Mouse (Mus musculus) limb, embryonic 10.5 days (tissue): ENCODE measurements at regions not wholly inside any gene's neighbourhood (a gene's known extent, or its start where the extent isn't known, plus 50 kb on each side); places are given as distances from the start of the nearest gene placed in this dataset.
"Not testable (repeated sequence)": the region's sequence is repeated elsewhere in the genome, so short reads cannot be mapped to it uniquely, and the experiment has no call there.

Source experiments
- DNase-seq: peaks from one replicate; pipeline ENCODE4 v3.0.0-alpha.2; 2017; ENCODE audit warnings: low spot score
- H3K27ac ChIP-seq: fragments of 300-500 bp; sonication (generic); 2 replicates; pipeline ENCODE4 v1.5.1; 2016; ENCODE audit warnings: mild to moderate bottlenecking
- H3K27me3 ChIP-seq: fragments of 300-500 bp; sonication (generic); 2 replicates; pipeline ENCODE4 v1.6.1; 2016; ENCODE audit warnings: low read depth, mild to moderate bottlenecking; ENCODE audit not compliant: poor library complexity, severe bottlenecking
- H3K36me3 ChIP-seq: fragments of 300-500 bp; sonication (generic); 2 replicates; pipeline ENCODE4 v1.6.1; 2016; ENCODE audit warnings: mild to moderate bottlenecking, moderate library complexity
- H3K4me1 ChIP-seq: fragments of 300-500 bp; sonication (generic); 2 replicates; pipeline ENCODE4 v1.6.1; 2016
- H3K4me3 ChIP-seq: fragments of 300-500 bp; sonication (generic); 2 replicates; pipeline ENCODE4 v1.5.1; 2016; ENCODE audit warnings: mild to moderate bottlenecking, moderate library complexity
- H3K9me3 ChIP-seq: fragments of 300-500 bp; sonication (generic); replicated peaks from 2 replicates; pipeline ENCODE4 v1.6.1; 2016; ENCODE audit warnings: mild to moderate bottlenecking
- WGBS: fragments of 180-500 bp; shearing (Covaris S2); methylation state at CpG from one replicate; pipeline ENCODE4 v1.1.7; 2016; 5-methylcytosine and 5-hydroxymethylcytosine counted together

DNA sequence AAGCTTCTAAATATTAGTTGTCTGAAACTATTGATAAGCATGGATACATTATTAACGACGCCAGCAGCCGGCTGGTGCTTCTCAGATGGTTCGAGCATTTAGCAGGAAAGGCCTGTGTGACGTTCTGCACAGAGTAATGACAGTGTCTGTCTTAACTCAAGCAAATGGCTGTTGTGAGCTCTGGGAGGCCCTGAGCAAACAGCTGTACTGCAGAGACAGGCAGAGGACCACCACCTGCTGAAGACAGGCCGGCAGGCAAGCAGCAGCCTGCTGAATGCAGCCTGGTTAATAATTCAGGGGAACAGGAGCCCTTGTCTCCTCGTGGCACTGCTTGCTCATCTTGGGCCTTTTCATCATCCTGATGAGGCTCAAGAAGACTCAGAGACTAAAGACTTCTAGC is 105.8 kb upstream of the Ttc29 start:
- H3K4me3 ChIP-seq, result no peak overlapping the region
- 52% methylated on average over 7 of the region's 7 CpGs for WGBS

DNA sequence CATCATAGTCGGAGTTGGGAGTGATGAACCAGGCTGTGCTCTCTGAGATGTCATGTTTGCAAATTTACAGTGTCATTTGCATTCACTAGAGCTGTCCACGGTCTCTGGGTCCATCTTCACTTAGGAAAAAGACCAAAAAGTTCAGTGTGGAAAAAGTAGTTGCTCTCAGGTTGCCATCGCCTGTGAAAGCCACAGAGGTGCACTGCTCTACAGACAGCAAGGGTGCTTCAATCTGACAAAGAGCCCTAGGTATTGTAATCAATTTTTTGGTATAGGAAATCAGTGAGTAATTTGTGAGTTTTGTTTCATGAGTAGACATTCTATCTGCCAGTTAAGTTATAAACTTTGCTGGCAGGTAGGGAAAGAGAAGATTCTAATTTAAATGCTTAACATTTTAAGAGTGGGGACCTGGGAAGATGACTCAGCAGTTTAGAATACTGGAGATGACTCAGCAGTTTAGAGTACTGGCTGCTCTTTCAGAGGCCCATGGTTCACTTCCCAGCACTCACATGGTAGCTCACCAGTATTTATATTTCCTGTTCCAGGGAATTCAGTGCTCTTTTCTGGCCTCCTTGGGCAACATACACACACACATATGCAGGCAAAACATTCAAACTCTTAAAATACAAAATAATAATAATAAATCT is 103.0 kb upstream of the Ttc29 start:
- no peak for DNase-seq
- Histone ChIP-seq H3K27me3 (no peaks in the 10 kb centered on the region), H3K36me3 (no peaks in the 10 kb centered on the region), H3K4me1 (no peaks in the 10 kb centered on the region), H3K27ac (no peak overlapping the region), H3K9me3 (no peaks in the 10 kb centered on the region), H3K4me3 (no peak overlapping the region)
- 87% methylated on average over 3 of the region's 3 CpGs for WGBS

More for the DNA sequence above, 105.8 kb upstream of the Ttc29 start:
- Histone ChIP-seq H3K4me1 (peaks cover 2% of the 10 kb centered on the region), H3K9me3 (no peaks in the 10 kb centered on the region), H3K27ac (no peak overlapping the region), H3K27me3 (no peaks in the 10 kb centered on the region), H3K36me3 (no peaks in the 10 kb centered on the region)
- DNase-seq, result no peak

DNA sequence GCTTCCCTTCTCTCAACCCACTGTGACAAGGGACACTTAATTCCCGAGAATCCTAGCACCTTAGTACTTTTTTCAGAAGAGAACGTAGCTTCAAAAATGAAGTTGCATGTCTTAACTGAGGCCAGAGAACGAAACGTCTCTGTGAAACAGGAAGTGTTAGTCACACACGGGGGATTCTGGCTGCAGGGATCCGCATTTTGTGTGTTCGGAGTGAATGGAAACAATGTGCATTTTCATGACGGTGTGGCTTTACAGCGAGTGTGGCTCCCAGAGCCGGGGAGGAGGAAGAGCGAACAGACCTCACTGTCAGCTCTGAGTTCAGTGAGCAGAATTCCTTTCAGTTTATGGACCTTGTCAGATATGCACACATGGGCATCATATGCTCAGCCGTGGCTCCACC is 100.0 kb upstream of the Ttc29 start:
- H3K9me3 ChIP-seq, result no peaks in the 10 kb centered on the region
- H3K27me3 ChIP-seq, result no peaks in the 10 kb centered on the region
- no peak overlapping the region for H3K27ac ChIP-seq
- H3K4me1 ChIP-seq, result no peaks in the 10 kb centered on the region
- no peaks in the 10 kb centered on the region for H3K36me3 ChIP-seq
- H3K4me3 ChIP-seq, result no peak overlapping the region
- DNase-seq, result no peak
- WGBS, result 59% methylated on average over 12 of the region's 12 CpGs

DNA sequence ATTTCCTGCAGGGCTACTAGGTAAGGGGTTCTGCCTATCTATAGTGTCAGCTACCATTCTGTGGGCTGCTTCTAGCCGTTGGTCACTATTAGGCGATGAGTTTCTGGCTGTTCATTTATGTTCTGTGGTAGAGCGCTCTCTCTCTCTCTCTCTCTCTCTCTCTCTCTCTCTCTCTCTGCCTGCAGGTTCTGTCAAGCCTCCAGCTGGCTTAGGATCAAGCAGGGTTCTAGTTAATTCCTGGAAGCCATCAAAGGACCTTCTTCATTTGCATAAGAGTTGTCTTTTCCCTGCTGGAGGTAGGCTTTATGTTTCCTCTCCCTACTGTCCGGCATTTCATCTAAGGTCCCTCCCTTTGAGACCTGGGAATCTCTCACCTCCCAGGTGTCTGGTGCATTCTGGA is 98.6 kb upstream of the Ttc29 start:
- no peaks in the 10 kb centered on the region for H3K27me3 ChIP-seq
- no peaks in the 10 kb centered on the region for H3K9me3 ChIP-seq
- 32% methylated on average over 4 of the region's 4 CpGs for WGBS
- no peak overlapping the region for H3K27ac ChIP-seq
- no peaks in the 10 kb centered on the region for H3K36me3 ChIP-seq
- no peak for DNase-seq
- H3K4me1 ChIP-seq, result no peaks in the 10 kb centered on the region
- H3K4me3 ChIP-seq, result no peak overlapping the region

DNA sequence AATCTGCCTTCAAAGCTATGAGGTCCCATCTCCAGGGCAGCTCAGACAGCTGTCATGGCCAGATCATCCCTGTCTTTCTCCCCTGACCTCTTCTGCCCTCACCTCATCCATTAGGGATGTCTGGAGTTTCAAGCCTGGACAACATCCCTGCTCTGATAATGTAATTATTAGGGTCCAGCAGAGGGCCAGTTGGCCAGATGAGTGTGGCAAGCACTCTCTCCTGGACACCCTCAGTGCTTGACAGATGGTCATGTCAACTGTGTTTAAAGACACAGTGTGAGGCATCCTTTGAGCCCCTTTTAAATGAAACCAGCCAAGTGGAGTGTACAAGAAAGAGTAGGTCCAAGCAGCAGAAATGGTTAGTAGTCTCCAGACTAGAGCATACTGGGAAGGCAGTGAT is 95.9 kb upstream of the Ttc29 start:
- H3K27ac ChIP-seq, result no peak overlapping the region

DNA sequence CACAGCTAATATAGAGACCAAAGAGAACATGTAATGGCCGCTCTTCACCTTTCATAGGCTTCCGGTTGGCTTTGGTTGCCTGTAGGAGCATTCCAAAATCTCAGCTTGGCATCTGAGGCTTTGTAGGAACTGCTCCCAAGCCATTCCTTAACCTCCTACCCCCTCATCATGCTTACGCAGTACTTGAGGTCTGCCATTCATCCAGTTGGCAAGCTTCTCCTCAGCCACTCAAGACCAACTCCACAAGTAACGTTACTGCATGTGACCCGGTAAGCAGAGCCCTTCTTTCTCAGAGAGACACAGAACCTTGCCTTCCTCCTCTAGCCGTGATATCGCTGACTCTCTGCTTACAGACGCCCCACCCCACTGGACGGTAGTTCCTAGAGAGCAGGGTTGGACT is 94.6 kb upstream of the Ttc29 start:
- no peaks in the 10 kb centered on the region for H3K9me3 ChIP-seq
- no peak overlapping the region for H3K4me3 ChIP-seq
- H3K27me3 ChIP-seq, result no peaks in the 10 kb centered on the region
- 93% methylated on average over 9 of the region's 9 CpGs for WGBS
- no peak overlapping the region for H3K27ac ChIP-seq
- H3K4me1 ChIP-seq, result no peaks in the 10 kb centered on the region
- H3K36me3 ChIP-seq, result no peaks in the 10 kb centered on the region
- DNase-seq, result no peak

More for the DNA sequence above, 95.9 kb upstream of the Ttc29 start:
- Histone ChIP-seq H3K4me1 (no peaks in the 10 kb centered on the region), H3K9me3 (no peaks in the 10 kb centered on the region), H3K27me3 (no peaks in the 10 kb centered on the region), H3K36me3 (no peaks in the 10 kb centered on the region), H3K4me3 (no peak overlapping the region)
- DNase-seq, result no peak

DNA sequence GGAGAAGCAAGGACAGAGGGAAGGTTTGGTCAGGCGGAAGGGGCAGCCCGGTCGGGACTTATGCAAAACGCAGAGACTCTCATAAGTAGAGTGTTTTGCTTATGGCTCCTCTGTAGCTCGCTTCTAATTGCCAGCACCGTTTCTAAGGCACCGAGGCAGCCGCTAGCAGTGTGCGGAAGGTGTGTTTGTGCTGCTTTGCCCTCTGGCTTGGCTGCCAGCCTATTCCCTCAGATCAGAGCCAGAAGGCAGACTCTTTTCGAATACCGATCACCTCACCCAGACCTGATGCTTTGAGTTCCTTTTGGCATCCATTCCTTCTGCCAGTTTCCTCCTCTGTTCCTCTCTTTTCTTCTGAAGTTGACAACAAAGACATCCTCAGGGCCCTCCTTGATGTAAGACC is 93.4 kb upstream of the Ttc29 start:
- H3K4me1 ChIP-seq, result no peaks in the 10 kb centered on the region
- WGBS, result 77% methylated on average over 11 of the region's 11 CpGs
- no peak overlapping the region for H3K27ac ChIP-seq
- H3K4me3 ChIP-seq, result no peak overlapping the region
- no peaks in the 10 kb centered on the region for H3K9me3 ChIP-seq
- H3K36me3 ChIP-seq, result no peaks in the 10 kb centered on the region
- H3K27me3 ChIP-seq, result no peaks in the 10 kb centered on the region
- no peak for DNase-seq

DNA sequence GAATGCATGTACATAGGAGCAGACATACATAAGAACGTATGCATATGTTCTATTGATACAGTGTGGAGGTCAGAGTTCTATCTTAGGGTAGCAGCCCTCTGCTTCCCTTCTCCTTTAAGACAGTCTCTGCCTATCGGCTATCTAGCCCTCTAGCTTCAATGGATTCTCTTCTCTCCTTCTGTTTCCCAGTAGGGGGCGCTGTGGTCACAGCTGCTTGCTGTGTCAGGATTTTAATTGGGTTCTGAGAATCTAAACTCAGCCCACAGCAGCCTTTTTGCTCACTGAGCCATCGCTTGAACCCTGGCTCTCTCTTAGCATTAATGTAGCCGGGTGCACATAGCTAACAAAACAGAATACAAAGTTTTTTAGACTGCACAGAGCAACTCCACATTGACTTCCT is 88.8 kb upstream of the Ttc29 start:
- Histone ChIP-seq H3K4me1 (no peaks in the 10 kb centered on the region), H3K4me3 (no peak overlapping the region), H3K36me3 (no peaks in the 10 kb centered on the region), H3K9me3 (no peaks in the 10 kb centered on the region), H3K27ac (no peak overlapping the region), H3K27me3 (no peaks in the 10 kb centered on the region)
- WGBS, result 59% methylated on average over 5 of the region's 5 CpGs
- DNase-seq, result peak; percentile 59

DNA sequence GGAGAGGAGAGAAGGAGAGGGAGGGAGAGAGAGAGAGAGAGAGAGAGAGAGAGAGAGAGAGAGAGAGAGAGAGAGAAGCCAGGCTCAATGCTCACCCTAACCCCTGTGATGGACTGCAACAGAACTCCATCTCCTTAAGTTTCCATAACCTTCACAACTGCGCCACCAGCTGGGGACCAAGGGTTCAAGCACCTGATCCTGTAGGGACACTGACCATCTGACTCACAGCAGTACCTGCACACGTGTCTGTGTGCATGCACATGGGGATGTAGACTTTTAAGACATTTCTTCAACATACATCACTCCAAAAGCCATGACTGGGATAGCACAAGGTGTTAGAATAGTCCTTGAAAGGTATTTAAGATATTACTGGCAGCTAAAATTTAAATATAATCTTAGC is 85.2 kb upstream of the Ttc29 start:
- no peaks in the 10 kb centered on the region for H3K36me3 ChIP-seq
- H3K9me3 ChIP-seq, result no peaks in the 10 kb centered on the region
- 27% methylated on average over 2 of the region's 2 CpGs for WGBS
- DNase-seq, result peak; percentile 59
- H3K27ac ChIP-seq, result no peak overlapping the region
- no peaks in the 10 kb centered on the region for H3K4me1 ChIP-seq
- no peak overlapping the region for H3K4me3 ChIP-seq
- H3K27me3 ChIP-seq, result no peaks in the 10 kb centered on the region

DNA sequence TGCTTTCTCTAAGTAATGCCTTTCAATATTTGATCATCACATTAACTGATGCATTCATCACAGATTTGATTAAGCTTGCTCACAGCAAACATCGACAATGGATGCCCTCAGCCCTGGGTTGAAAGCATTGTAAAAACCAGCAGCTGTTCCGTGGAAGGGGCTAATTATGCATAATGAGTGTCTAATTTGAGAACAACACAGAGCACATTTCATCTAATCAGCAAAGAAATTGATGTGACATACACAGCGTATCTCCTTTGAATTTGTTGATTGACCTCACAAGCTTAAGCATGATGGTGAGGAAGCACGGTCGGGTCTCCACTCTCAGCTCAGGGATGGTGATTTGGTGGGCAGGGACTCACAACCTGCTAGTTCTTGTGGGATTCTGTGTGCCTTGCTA is 84.0 kb upstream of the Ttc29 start:
- Histone ChIP-seq H3K27me3 (no peaks in the 10 kb centered on the region), H3K4me3 (no peak overlapping the region), H3K27ac (no peak overlapping the region), H3K9me3 (no peaks in the 10 kb centered on the region), H3K4me1 (no peaks in the 10 kb centered on the region), H3K36me3 (no peaks in the 10 kb centered on the region)
- DNase-seq, result no peak
- WGBS, result 74% methylated on average over 5 of the region's 5 CpGs

DNA sequence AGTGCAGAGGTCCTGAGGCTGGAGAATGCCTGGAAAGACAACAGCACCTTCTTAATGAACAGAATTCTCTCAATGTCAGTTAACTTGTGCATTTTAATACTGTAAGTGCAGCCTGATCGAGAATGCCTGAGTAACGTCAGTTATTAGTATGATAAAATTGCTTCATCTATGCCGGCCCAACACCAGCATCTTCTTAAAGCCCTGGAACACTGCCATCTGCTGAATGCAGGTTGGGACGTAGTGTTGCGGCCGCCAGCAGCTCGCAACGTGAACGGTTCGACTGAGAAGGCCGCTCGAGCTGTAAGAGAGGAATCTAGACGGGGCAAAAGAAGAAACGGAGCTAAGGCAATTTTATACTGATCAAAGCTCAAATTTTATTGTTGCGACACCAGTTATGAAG is 73.6 kb upstream of the Ttc29 start:
- not testable (repeated sequence) for H3K4me3 ChIP-seq, H3K36me3 ChIP-seq, H3K4me1 ChIP-seq, DNase-seq, H3K27ac ChIP-seq, H3K9me3 ChIP-seq, H3K27me3 ChIP-seq
- 62% methylated on average over 14 of the region's 15 CpGs for WGBS

DNA sequence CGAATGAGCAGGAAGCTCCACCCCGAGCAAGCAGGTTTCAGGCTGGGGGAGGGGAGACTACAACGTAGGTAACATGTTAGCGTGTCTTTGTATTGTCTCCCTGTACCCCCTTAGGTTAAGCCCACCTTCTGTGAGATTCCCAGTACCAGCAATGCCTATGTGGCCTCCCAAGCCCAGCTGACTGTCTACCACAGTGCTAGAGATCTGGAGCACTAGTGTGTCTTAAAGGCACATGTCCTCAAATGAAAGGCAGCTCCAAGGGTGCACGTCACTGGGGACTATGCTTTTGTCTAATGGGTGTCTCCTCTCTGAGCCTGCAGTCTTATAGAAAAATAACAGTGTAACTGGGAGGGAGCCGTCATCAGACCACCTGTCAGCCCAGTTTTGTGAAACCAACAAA is 65.9 kb upstream of the Ttc29 start:
- no peaks in the 10 kb centered on the region for H3K9me3 ChIP-seq
- H3K4me1 ChIP-seq, result no peaks in the 10 kb centered on the region
- no peak overlapping the region for H3K4me3 ChIP-seq
- no peaks in the 10 kb centered on the region for H3K27me3 ChIP-seq
- H3K27ac ChIP-seq, result no peak overlapping the region
- H3K36me3 ChIP-seq, result no peaks in the 10 kb centered on the region
- no peak for DNase-seq
- 89% methylated on average over 6 of the region's 6 CpGs for WGBS

DNA sequence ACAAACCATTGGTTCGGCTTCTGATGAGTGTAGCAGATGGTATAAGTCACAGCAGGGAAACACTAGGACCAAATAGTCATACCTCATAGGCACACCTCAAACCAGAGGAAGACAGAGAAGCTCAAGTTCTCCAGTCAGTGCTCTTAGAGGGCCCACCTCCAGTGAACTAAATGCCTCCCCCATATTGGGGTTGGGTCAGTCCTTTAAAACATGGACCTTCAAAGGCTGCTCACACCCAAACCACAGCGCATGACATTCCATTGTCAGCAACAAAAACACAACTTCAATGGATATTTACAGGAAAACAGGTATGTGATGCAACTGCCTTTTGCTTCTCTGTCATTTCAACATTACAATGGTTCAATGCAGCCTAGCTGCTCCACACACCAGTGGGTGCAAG is 65.1 kb upstream of the Ttc29 start:
- no peak overlapping the region for H3K27ac ChIP-seq
- no peak for DNase-seq
- 88% methylated on average over 2 of the region's 2 CpGs for WGBS

DNA sequence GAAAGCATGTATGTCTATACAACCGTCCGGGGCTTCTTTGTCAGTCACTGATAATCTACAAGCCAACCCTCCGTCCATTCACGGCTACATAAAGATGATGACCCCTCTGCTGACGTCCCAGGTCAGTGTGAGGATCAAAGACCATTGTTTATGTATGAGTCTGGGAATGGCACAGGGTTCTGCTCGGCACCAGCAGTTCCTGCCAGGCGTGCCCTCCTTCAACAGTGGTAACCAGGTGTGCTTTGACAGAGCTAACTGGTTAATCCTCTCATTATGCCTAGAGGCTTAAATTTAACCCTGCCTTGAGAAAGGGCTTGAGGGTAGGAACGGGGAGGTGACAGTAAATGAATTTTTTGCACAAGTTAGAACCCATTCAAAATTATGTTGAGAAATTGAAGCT is 58.2 kb upstream of the Ttc29 start:
- no peak for DNase-seq
- Histone ChIP-seq H3K9me3 (no peaks in the 10 kb centered on the region), H3K36me3 (no peaks in the 10 kb centered on the region), H3K4me3 (no peak overlapping the region), H3K4me1 (peaks cover 13% of the 10 kb centered on the region), H3K27me3 (no peaks in the 10 kb centered on the region), H3K27ac (no peak overlapping the region)
- WGBS, result 54% methylated on average over 8 of the region's 8 CpGs

More for the DNA sequence above, 65.1 kb upstream of the Ttc29 start:
- Histone ChIP-seq H3K27me3 (no peaks in the 10 kb centered on the region), H3K36me3 (no peaks in the 10 kb centered on the region), H3K4me1 (no peaks in the 10 kb centered on the region), H3K4me3 (no peak overlapping the region), H3K9me3 (no peaks in the 10 kb centered on the region)
